Comparison of ENCODE assay signal across 8 mouse cellular contexts in genomic region chr2:33919934-33920615, GRCm38 (mm10). TPM values are rescaled to one million over a fixed set of nuclear protein-coding genes. Genes with fewer than 3 reads are reported as not detected.
A peak's percentile ranks its signal among the peaks of the same experiment; 100 is the strongest.
DNase-seq lines count a peak whose midpoint lies in the region; ATAC-seq and TF ChIP-seq lines count a peak whose summit lies in the region.

No protein-coding gene starts in this region.

- DNase-seq in heart, adult 8-10 months (ENCODE audit: low spot score): no peak
- DNase-seq in kidney, postnatal 0 days (ENCODE audit: low spot score): peak; percentile 93
- DNase-seq in spleen, postnatal 4 days (ENCODE audit: low spot score in 2 of 2): no peak
- DNase-seq in right cerebral cortex, adult 2 months (ENCODE audit: low spot score in 2 of 2): no peak
- DNase-seq in cerebellum, adult 11-12 months: no peak

- no peak overlapping the region for H3K27ac ChIP-seq in heart, embryonic 12.5 days (ENCODE audit: poor library complexity, severe bottlenecking)
- no peak overlapping the region for H3K27ac ChIP-seq in forebrain, embryonic 13.5 days
- peak overlapping the region; percentile 50; the same call in 1 of the 2 replicates for H3K27ac ChIP-seq in kidney, postnatal 0 days
- peak overlapping the region; percentile 55 for H3K27ac ChIP-seq in neural tube, embryonic 14.5 days (ENCODE audit: low read depth, low read length)

- 0 out of 2 replicates have a peak, but pooled peaks cover 2% of the 10 kb centered on the region for H3K9me3 ChIP-seq in heart, embryonic 12.5 days (replicated peaks)
- H3K9me3 ChIP-seq in forebrain, embryonic 13.5 days (replicated peaks): no peaks in the 10 kb centered on the region
- no peaks in the 10 kb centered on the region for H3K9me3 ChIP-seq in kidney, postnatal 0 days (replicated peaks; ENCODE audit: low read length)
- H3K9me3 ChIP-seq in neural tube, embryonic 14.5 days (ENCODE audit: control insufficient read depth, low read length): no peaks in the 10 kb centered on the region

- H3K4me1 ChIP-seq in heart, embryonic 12.5 days (replicated peaks): peaks cover 15% of the 10 kb centered on the region; the same call in 1 of the 2 replicates
- peaks cover 27% of the 10 kb centered on the region for H3K4me1 ChIP-seq in forebrain, embryonic 13.5 days
- H3K4me1 ChIP-seq in kidney, postnatal 0 days (replicated peaks; ENCODE audit: insufficient read depth, low read length): peaks cover 10% of the 10 kb centered on the region; the same call in 1 of the 2 replicates
- H3K4me1 ChIP-seq in neural tube, embryonic 14.5 days (ENCODE audit: control insufficient read depth, insufficient read depth, low read length): peaks cover 14% of the 10 kb centered on the region

- no peak overlapping the region for H3K9ac ChIP-seq in heart, embryonic 12.5 days
- 0 out of 2 replicates have a peak overlapping the region, but pooled peaks have one; percentile 0 for H3K9ac ChIP-seq in forebrain, embryonic 13.5 days
- 0 out of 2 replicates have a peak overlapping the region, but pooled peaks have one; percentile 13 for H3K9ac ChIP-seq in kidney, postnatal 0 days (ENCODE audit: low read depth, low read length)
- no peak overlapping the region for H3K9ac ChIP-seq in neural tube, embryonic 14.5 days (replicated peaks; ENCODE audit: low read depth, low read length)

- H3K27me3 ChIP-seq in heart, embryonic 12.5 days (replicated peaks): peaks cover 57% of the 10 kb centered on the region
- H3K27me3 ChIP-seq in forebrain, embryonic 13.5 days: peaks cover 12% of the 10 kb centered on the region
- H3K27me3 ChIP-seq in kidney, postnatal 0 days (ENCODE audit: insufficient read depth, low read length): peaks cover 5% of the 10 kb centered on the region; the same call in 1 of the 2 replicates
- no peaks in the 10 kb centered on the region for H3K27me3 ChIP-seq in neural tube, embryonic 14.5 days (ENCODE audit: control insufficient read depth, insufficient read depth, low read length)

- ATAC-seq in heart, embryonic 12.5 days (ENCODE audit: insufficient number of reproducible peaks, low FRiP score): 0 out of 2 replicates have a peak, but pooled peaks have one; percentile 15
- ATAC-seq in forebrain, embryonic 13.5 days: no peak
- ATAC-seq in kidney, postnatal 0 days (replicated peaks; ENCODE audit: low FRiP score, low read depth): peak; percentile 69
- ATAC-seq in neural tube, embryonic 14.5 days (ENCODE audit: low read depth): peak; percentile 79

- H3K4me3 ChIP-seq in heart, embryonic 12.5 days: 0 out of 2 replicates have a peak overlapping the region, but pooled peaks have one; percentile 8
- no peak overlapping the region for H3K4me3 ChIP-seq in forebrain, embryonic 13.5 days
- no peak overlapping the region for H3K4me3 ChIP-seq in kidney, postnatal 0 days (replicated peaks; ENCODE audit: low read depth, low read length)
- H3K4me3 ChIP-seq in neural tube, embryonic 14.5 days (ENCODE audit: low read depth, low read length): no peak overlapping the region

- peak overlapping the region; percentile 53 for H3K4me2 ChIP-seq in heart, embryonic 12.5 days
- H3K4me2 ChIP-seq in forebrain, embryonic 13.5 days: no peak overlapping the region
- H3K4me2 ChIP-seq in kidney, postnatal 0 days (ENCODE audit: low read length): peak overlapping the region; percentile 45
- peak overlapping the region; percentile 33 for H3K4me2 ChIP-seq in neural tube, embryonic 14.5 days (ENCODE audit: low read depth, low read length)

- 19% methylated on average over 22 of the region's 22 CpGs for WGBS in heart, embryonic 12.5 days
- WGBS in forebrain, embryonic 13.5 days: 21% methylated on average over 22 of the region's 22 CpGs
- WGBS in kidney, postnatal 0 days: 8% methylated on average over 22 of the region's 22 CpGs
- 7% methylated on average over 22 of the region's 22 CpGs for WGBS in neural tube, embryonic 14.5 days

- no peak for TF ChIP-seq CTCF in kidney, postnatal 0 days (IDR thresholded peaks at IDR 0.05; ENCODE audit: low read depth)

- H3K36me3 ChIP-seq in heart, embryonic 12.5 days: no peaks in the 10 kb centered on the region
- no peaks in the 10 kb centered on the region for H3K36me3 ChIP-seq in forebrain, embryonic 13.5 days (ENCODE audit: poor library complexity, severe bottlenecking)
- H3K36me3 ChIP-seq in kidney, postnatal 0 days (ENCODE audit: insufficient read depth, low read length): no peaks in the 10 kb centered on the region
- H3K36me3 ChIP-seq in neural tube, embryonic 14.5 days (ENCODE audit: control insufficient read depth, insufficient read depth, low read length): no peaks in the 10 kb centered on the region

RNA-seq across cellular contexts. Expression of gene Mvb12b, which starts 32.3 kb away (rescaled TPM):
- polyA plus RNA-seq in heart, embryonic 12.5 days (2016; fragmentation: Nextera tagmentation; extraction: Ambion mirVana): 16.1 and 16.6 TPM in 2 replicates
- 10 to 100 TPM; 20.2 to 24.5 (median 21.0) TPM for total RNA-seq in heart, adult 8-10 months (2022)
- 61.3 and 63.9 TPM in 2 replicates for polyA plus RNA-seq in forebrain, embryonic 13.5 days (2015; fragmentation: Nextera tagmentation; extraction: Ambion mirVana)
- 19.8 and 24.0 TPM in 2 replicates for polyA plus RNA-seq in kidney, postnatal 0 days (2015; fragmentation: Nextera tagmentation; extraction: Ambion mirVana)
- 54.0 and 56.8 TPM in 2 replicates for polyA plus RNA-seq in neural tube, embryonic 14.5 days (2014; fragmentation: Nextera tagmentation; extraction: Ambion mirVana)

Comparison
In these comparisons a context has a peak if more than half of its experiments do, and no peak if none do; other contexts are left out.
1. H3K27ac ChIP-seq: peak in kidney, postnatal 0 days (single experiment) and neural tube, embryonic 14.5 days (single experiment); none in heart, embryonic 12.5 days (single experiment) and forebrain, embryonic 13.5 days (single experiment).
2. H3K9ac ChIP-seq: peak in forebrain, embryonic 13.5 days (single experiment) and kidney, postnatal 0 days (single experiment); none in heart, embryonic 12.5 days (single experiment) and neural tube, embryonic 14.5 days (single experiment).